Mouse (Mus musculus) gastrocnemius, postnatal 25 days (tissue): ENCODE measurements around the gene Mrgprb8. TPM values are rescaled to one million over a fixed set of nuclear protein-coding genes. Genes with fewer than 3 reads are reported as not detected.
"Not testable (repeated sequence)": the region's sequence is repeated elsewhere in the genome, so short reads cannot be mapped to it uniquely, and the experiment has no call there.

Source experiments
- DNase-seq: peaks from one replicate; pipeline ENCODE4 v3.0.0; 2022
- long read RNA-seq, 2 experiments: library from polyadenylated mRNA; stranded (forward); transcript quantifications; one replicate each; pipeline ENCODE4 v2.0.0; 2021
- total RNA-seq, 2 experiments: library from RNA; stranded (reverse); gene quantifications; 1 replicate in 1 of 2; 2 replicates in 1 of 2; pipeline ENCODE4 v1.2.3; 2021

Mrgprb8 gene
- total RNA-seq = not detected
- long read RNA-seq, experiment 1 = 0 reads
- long read RNA-seq, experiment 2 = 0 reads

GRCm38 (mm10) chr7:48388226-48388625 is at the start of gene Mrgprb8:
TSS of gene Mrgprb8 (plus strand) at chr7:48388526.
- DNase-seq = no peak

- not testable (repeated sequence) for DNase-seq
Measured at GRCm38 (mm10) chr7:48435936-48436335, 47.6 kb downstream of the Mrgprb8 start.

DNA sequence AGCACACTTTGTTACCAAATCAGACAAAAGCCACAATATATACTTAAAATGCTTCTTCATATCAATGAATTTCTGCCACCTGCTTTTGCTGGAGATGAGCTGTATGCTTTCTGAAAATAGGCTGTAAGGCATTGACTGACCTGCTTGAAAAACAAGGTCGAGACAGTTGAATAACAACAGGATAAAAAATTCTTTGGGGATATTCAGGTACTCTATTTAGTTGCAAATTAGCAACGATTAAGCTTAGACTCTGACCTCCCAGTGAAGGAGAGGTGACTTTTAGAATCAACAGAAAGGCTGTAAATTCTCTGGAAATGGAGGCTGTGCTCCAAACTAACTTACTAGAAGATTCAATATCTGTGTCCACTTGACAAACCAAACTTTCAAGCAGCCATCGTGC is 48.3 kb downstream of the Mrgprb8 start:
- no peak for DNase-seq

Other genes starting within 250 kb of the Mrgprb8 start
- gene Mrgprb5, start 219.5 kb upstream of the Mrgprb8 start, total RNA-seq = not detected
- not detected for gene Mrgprb4, start 189.2 kb upstream of the Mrgprb8 start, total RNA-seq
- under 1 TPM; 0.15 to 0.24 TPM for gene Mrgprb1, start 67.8 kb downstream of the Mrgprb8 start, total RNA-seq
- gene Mrgprx2, start 110.8 kb downstream of the Mrgprb8 start, total RNA-seq = under 1 TPM in 1 of 2 experiments, not detected in 1; 0.16 TPM
- gene Mrgprb2, start 169.6 kb downstream of the Mrgprb8 start, total RNA-seq = under 1 TPM; 0.13 to 0.16 TPM